Mouse (Mus musculus) adrenal gland (tissue): ENCODE results near the gene Ift43.

Experiments
- intact Hi-C: fragments of 180-260 bp; cut with DNase I; formaldehyde crosslinking; loops from one replicate; pipeline ENCODE4 v1.15.1; 2025

Gene Ift43

DNA sequence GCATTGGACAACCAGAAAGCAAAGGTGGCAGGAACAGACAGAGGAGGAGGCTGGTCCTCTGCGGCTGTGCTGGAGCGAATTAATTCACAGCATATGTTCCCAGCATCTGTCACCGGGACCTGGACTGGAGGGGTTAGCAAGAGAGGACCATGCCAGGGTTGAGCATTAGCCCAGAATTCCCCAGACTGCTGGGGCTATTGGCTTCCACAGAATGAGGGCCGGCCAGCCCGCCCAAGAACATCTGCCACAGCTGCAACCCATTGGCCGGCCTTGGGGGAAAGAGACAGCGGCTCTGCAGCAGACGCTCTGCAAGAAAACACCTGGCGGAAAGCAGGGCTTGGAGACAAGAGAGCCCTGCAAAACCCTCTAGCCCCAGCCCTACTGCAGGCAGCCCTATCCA is 84.7 kb downstream of the Ift43 start:
- intact Hi-C loops = no loop called here

DNA sequence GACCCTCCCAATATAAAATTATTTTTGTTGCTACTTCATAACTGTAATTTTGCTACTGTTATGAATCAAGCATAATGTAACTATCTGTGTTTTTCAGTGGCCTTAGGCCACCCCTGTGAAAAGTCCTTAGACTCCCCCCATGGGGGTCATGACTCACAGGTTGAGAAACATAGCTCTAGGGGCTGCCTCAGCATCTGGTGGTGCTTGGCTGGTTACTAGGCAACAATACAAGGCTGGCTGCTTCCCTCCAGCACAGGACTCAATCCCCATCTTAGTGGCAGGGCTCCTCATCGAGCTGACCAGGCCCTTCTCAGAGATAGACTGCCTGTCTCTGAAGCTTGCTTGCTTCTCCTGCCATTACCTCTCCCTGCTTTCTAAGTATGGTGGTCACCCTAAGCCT is 86.4 kb downstream of the Ift43 start:
- intact Hi-C loops = no loop called here

DNA sequence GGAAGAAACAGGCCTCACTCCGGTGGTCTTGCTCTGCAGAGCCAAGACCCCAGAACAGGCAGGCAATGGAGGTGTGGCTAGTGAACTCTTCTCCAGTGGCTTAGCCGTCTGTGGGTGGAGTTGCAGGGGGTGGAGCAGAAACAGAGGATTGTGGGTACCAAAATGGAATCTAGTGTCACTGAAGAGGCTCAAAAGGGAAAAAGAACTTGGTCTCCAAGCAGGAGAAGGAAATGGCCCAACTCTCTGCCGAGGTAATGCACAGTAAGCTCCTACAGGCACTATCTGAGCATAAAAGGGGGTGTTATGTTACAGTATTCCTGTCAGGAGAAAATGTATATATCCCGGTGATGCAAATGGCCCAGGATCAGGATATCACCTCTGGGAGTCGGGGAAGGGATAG is 86.9 kb downstream of the Ift43 start:
- intact Hi-C loops = no loop called here

DNA sequence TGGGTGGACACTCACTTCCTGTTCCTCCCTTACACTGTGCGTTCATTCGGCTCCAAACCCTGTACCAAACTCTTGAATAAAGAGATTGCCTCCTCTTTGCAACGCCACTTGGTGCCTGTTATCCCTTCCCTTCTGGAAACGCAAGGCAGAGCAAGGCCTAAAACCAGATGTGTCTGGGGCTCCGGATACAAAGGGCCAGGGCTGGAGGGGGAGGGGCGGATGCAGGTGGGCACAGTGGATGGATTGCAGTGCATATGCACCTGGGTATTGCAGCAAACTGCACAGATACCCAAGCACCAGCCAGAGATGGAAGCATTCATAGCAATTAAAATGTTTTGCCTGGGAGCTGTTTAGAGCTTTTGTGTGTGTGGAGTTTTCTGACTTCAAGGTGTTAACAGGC is 91.0 kb downstream of the Ift43 start:
- intact Hi-C loops = no loop called here

- intact Hi-C loops = no loop called here
Observed at GRCm38 (mm10) chr12:86174369-86174768, 92.0 kb downstream of the Ift43 start.

DNA sequence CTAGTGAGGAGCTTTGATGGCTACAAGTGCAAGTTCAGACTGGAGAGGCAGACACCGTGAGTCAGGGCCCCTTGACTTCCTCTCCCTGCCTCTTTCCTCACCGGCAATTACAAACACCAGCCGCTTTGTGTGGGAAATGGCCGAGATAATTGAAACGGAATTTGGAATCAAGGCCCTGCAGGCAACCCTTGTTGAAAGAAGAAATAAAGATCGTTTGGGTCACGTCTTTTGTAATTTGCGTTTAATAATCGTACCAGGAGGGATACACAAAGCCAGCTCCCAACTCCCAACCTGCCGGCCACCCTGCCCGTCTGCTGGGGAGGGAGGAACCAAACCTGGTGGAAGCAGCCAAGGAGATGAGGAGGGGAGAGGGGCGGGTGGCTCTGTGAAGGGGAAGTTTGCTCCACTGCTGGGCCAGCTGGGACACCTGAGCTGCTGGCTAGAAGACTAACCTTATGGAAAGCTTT is 93.2 kb downstream of the Ift43 start:
- intact Hi-C loops = no loop called here

DNA sequence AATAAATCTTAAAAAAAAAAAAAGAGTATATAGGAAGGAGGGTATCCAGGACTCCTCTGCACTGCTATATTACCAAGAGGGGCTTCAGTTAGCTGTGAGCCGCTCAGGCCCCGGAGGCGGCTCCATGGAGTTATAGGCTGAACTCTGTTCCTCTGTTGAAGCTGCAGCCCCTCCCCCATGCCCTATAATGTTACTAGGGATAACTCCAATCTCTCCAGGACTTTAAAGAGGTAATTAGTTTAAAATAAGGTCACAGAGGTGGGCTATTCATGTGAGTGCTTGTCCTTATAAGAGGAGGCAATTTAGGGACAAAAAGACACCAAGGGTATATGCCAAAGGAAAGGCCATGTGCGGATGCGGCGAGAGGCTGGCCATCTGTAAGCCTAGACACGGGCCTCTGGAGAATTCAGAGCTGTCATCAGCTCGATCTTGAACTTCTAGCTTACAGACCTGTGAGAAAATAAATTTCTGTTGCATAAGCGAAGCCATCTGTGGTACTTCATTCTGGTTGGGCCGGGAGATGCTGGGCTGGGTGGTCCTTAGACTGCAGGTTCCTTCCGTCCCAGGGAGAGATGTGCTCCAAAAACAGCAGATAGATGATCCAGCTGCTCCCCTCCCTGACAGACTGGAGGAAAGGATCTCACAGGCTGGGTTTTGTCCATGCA is 94.5 kb downstream of the Ift43 start:
- intact Hi-C loops = no loop called here

- intact Hi-C loops = no loop called here
Observed at GRCm38 (mm10) chr12:86179266-86179665, 96.9 kb downstream of the Ift43 start.

GRCm38 (mm10) chr12:86181320-86181751 is 99.0 kb downstream of the Ift43 start:
- intact Hi-C loops = no loop called here

GRCm38 (mm10) chr12:86181879-86182278 is 99.5 kb downstream of the Ift43 start:
- intact Hi-C loops = no loop called here

DNA sequence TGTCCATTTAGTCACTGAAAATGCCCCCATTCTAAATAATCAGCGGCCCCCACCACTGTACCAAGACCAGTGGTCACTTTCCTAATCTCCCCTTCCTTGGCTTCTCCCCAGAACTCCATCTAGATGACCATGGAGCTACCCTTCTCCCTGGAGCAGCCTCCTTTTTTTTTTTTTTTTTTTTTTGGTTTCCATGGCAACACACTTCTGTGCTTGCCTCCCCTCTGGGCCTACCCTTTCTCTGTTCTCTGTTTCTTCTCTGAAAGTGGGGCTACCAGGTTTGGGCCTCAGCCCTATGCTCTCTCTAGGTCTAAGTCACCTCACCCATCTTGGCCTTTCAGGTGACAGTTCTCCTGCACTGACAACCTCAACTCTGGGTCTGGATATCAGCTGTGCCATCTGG is 100.1 kb downstream of the Ift43 start:
- intact Hi-C loops = no loop called here

GRCm38 (mm10) chr12:86188161-86188560 is 105.8 kb downstream of the Ift43 start:
- intact Hi-C loops = no loop called here

- intact Hi-C loops = no loop called here
Observed at GRCm38 (mm10) chr12:86189601-86190323, 107.4 kb downstream of the Ift43 start.

DNA sequence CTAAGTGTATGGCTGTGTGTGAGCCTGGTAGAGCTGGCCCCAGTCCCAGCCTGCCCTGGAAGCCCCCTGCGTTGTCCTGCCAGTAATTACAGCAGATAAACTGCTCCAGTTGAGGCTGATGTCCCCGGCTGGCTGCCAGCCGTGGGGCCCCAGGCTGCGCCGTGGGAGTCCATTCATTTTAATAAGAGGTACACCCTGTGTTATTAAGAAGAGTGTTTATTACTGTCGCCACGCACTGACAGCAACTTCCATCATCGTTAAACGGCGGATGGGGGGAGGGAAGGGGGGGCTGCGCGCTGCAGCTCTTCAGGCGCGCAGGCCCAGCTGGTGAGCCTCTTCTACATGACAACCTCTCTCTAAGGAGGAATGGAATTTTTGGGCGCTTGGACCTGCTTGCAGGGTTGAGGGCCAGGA is 109.7 kb downstream of the Ift43 start:
- intact Hi-C loops = no loop called here

GRCm38 (mm10) chr12:86196944-86197343 is 114.6 kb downstream of the Ift43 start:
- intact Hi-C loops = no loop called here

- intact Hi-C loops = no loop called here
Observed at GRCm38 (mm10) chr12:86203443-86204057, 121.2 kb downstream of the Ift43 start.

- intact Hi-C loops = no loop called here
Observed at GRCm38 (mm10) chr12:86211099-86211520, 128.8 kb downstream of the Ift43 start.
